Mouse (Mus musculus) inflammation-experienced regulatory T-cells, adult 16 weeks (primary cell): Measurements from ENCODE around the gene Tmem255b. TPM values are rescaled to one million over a fixed set of nuclear protein-coding genes. Genes with fewer than 3 reads are reported as not detected.

Experiments
- polyA plus RNA-seq: library from polyadenylated mRNA; unstranded; fragments of 100-300 nt; shearing (Covaris generic); gene quantifications from one replicate; pipeline ENCODE4 v1.2.1, GENCODE M21; 2017

Tmem255b gene
- not detected for polyA plus RNA-seq

DNA sequence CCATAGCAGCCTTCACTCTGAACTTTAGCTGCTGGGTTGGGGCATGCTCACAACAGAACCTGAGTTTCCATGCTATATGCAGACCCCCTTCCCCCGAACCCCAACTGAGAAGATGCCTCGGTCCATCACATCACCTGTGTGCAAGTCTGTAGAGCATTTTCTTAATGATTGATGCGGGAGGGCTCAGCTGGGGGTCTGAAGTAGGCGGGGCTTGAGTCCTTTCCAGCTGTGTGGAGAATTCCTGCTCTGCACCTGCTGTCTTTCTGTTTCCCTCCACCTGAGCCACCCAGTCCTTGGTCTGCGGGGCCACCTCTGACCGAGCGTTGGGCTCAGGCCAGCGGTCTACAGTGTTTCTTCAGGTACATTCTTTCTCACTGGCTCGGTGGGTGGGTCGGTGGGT, at the start of gene Tmem255b:
Tmem255b (plus strand) TSS at position 301 of the 400 bp plus-strand sequence.

DNA sequence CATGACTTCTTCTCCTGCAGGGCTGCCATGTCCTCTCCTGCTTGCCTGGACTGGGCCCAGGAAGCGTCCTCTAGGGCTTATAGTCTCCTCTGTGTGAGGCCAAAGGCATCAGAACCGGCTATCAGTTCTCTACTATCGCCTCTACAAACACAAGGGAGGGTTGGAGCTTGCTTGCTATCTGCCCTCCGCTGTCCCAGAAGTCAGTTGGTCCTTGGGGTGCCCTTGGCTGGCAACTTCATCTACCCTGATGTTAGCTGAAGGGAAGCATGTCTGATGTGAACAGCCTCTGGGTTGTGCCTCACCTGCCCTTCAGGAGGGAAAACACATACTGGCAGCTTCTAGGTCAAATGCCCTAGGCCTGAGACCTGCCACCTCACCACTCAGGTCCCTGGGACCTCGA, 38.3 kb upstream of the Tmem255b start, which contains the start of gene Atp4b:
Atp4b (minus strand) TSS at position 101 of the 400 bp plus-strand sequence.

DNA sequence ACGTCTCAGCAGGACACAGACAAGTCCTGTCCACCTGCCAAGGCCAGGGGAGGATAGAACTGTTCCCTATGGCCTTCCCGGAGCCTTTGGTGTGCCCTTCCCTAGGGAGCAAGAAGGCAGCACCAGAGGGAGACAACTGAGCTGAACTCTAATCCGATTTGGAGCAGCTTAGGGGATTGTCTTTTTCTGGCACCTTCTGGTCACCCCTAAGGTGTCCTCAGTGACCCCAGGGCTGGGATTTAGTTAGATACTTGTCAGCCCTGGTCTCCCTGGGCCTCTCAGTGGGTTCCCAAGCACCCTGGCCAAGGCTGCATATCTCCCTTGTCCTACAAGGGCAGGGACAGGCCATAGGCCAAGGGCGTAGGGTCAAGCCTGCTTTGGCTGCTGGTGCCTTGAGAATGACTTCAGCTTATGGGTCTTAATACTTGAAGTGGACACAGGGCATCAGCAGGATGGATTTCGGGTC, 30.3 kb upstream of the Tmem255b start, which contains the start of gene Grk1:
Grk1 (plus strand) TSS at position 416 of the 466 bp plus-strand sequence.

DNA sequence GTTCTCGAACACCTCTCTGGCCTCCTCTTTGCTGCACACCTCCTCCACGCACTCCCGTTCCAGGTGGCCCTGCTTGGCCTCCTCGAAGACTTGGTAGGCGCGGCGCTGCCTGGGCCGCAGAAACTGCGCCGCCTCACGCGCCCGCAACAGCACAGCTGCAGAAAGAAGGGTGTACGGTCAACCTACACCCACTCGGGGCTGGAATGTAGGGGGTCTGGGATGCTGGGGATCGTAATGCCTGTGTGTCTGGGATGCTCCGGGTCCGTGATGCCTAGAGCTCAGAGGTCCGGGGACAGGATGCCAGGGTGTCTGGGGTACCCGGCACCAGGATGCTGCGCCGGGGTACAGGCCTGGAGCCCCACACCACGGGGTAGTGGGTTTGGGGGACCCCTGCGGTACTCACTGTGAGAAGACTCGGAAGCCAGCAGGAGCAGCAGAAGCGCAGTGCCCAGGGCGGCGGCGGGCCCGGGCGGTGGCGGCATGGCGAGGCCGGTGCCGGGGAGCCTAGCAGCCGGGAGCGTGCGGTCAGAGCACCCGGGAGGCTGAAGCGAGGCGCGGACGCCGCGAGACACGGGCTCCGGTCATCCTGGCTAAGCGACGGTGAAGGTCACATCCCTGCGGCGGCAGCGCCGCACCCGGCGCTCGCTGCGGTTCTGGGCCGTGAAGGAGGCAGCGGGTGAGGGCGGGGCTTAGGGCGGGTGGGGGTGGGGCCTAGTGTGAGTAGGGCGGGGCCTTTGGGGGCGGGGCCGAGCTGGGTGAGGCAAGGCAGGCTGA, 59.1 kb downstream of the Tmem255b start, which contains the start of gene Gas6:
Gas6 (minus strand) TSS at position 633 of the 774 bp plus-strand sequence.

Other genes starting within 250 kb of the Tmem255b start
- 2.2 TPM for gene Grtp1, start 234.6 kb upstream of the Tmem255b start, polyA plus RNA-seq
- not detected for gene Adprhl1, start 181.0 kb upstream of the Tmem255b start, polyA plus RNA-seq
- 41.9 TPM for gene Dcun1d2, start 147.1 kb upstream of the Tmem255b start, polyA plus RNA-seq
- gene Tmco3, start 147.0 kb upstream of the Tmem255b start, polyA plus RNA-seq, result 39.4 TPM
- 48.0 TPM for gene Tfdp1, start 96.4 kb upstream of the Tmem255b start, polyA plus RNA-seq
- gene Atp4b, start 38.4 kb upstream of the Tmem255b start, polyA plus RNA-seq, result not detected
- not detected for gene Grk1, start 30.1 kb upstream of the Tmem255b start, polyA plus RNA-seq
- not detected for gene Gas6, start 59.3 kb downstream of the Tmem255b start, polyA plus RNA-seq
- gene 1700029H14Rik, start 127.3 kb downstream of the Tmem255b start, polyA plus RNA-seq, result not detected
- gene Rasa3, start 242.4 kb downstream of the Tmem255b start, polyA plus RNA-seq, result 211 TPM